Mouse (Mus musculus) embryonic fibroblast, embryonic 13.5 days (primary cell): Measurements from ENCODE around the gene Cyb561. TPM values are rescaled to one million over a fixed set of nuclear protein-coding genes. Genes with fewer than 3 reads are reported as not detected.

Experiments used
- H3K27ac ChIP-seq: 2 replicates; pipeline ENCODE4 v1.5.1; 2012; ENCODE audit warnings: low read length, control low read depth, inconsistent platforms; ENCODE audit not compliant: insufficient read depth
- H3K4me1 ChIP-seq: 2 replicates; pipeline ENCODE4 v1.6.1; 2011; ENCODE audit warnings: low read length; ENCODE audit not compliant: control insufficient read depth, insufficient read depth
- H3K4me3 ChIP-seq: 2 replicates; pipeline ENCODE4 v1.5.1; 2011; ENCODE audit warnings: mild to moderate bottlenecking, control low read depth, low read length; ENCODE audit not compliant: insufficient read depth
- CTCF ChIP-seq: IDR thresholded peaks from 2 replicates; pipeline ENCODE4 v1.5.1; 2011; ENCODE audit warnings: mild to moderate bottlenecking, control low read depth, low read length, moderate library complexity, borderline replicate concordance; ENCODE audit not compliant: insufficient read depth
- POLR2A ChIP-seq: IDR thresholded peaks from 2 replicates; pipeline ENCODE4 v1.6.1; 2011; ENCODE audit warnings: low read depth, mild to moderate bottlenecking, control low read depth, low read length, moderate library complexity
- polyA plus RNA-seq: library from polyadenylated mRNA; stranded (reverse); fragments of >200 nt; gene quantifications from 2 replicates; pipeline ENCODE4 v1.2.4, GENCODE M21; 2011; ENCODE audit warnings: low read depth; ENCODE audit not compliant: missing spikeins, insufficient read length

Gene Cyb561
- polyA plus RNA-seq, 1 experiment: 3.4 TPM

GRCm38 (mm10) chr11:105943133-105944102, 9.7 kb downstream of the Cyb561 start:
- TF ChIP-seq CTCF: no peak
- TF ChIP-seq POLR2A: no peak
- peak overlapping the region; percentile 36 for H3K4me3 ChIP-seq
- H3K27ac ChIP-seq: no peak overlapping the region
- no peaks in the 10 kb centered on the region; the same call in 1 of the 2 replicates for H3K4me1 ChIP-seq

DNA sequence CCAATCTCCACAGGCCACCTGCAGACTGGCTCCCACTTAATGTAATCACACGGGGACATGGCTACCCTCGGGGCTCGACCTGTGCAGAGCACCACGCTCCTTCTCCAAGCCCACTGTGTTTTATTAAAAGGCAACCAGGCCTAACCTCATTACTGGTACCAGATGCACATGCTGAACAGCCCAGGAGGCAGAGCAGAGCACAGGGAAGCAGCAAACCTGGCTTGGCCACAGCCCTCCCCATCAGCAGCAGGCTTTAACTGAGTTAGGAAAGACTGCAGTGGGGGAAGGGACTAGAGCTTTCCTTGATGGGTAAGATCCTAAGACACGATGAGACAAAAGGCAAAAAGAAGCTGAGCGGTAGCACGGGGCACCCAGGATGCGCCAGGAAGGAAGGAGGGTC, 11.2 kb downstream of the Cyb561 start:
- TF ChIP-seq CTCF (no peak), POLR2A (no peak)
- H3K27ac ChIP-seq: no peak overlapping the region
- H3K4me1 ChIP-seq: no peaks in the 10 kb centered on the region
- no peak overlapping the region for H3K4me3 ChIP-seq

- no peak overlapping the region for H3K4me3 ChIP-seq
- H3K27ac ChIP-seq: no peak overlapping the region
- no peak for TF ChIP-seq POLR2A
- TF ChIP-seq CTCF: no peak
- H3K4me1 ChIP-seq: 0 out of 2 replicates have a peak, but pooled peaks cover 3% of the 10 kb centered on the region
Observed at GRCm38 (mm10) chr11:105938771-105939170, 14.4 kb downstream of the Cyb561 start.

- Histone ChIP-seq H3K4me3 (no peak overlapping the region), H3K4me1 (0 out of 2 replicates have a peak, but pooled peaks cover 3% of the 10 kb centered on the region), H3K27ac (no peak overlapping the region)
- TF ChIP-seq CTCF: no peak
- no peak for TF ChIP-seq POLR2A
Observed at GRCm38 (mm10) chr11:105936974-105937373, 16.2 kb downstream of the Cyb561 start.

GRCm38 (mm10) chr11:105936200-105936599, 16.9 kb downstream of the Cyb561 start:
- Histone ChIP-seq H3K4me1 (0 out of 2 replicates have a peak, but pooled peaks cover 3% of the 10 kb centered on the region), H3K4me3 (no peak overlapping the region)
- TF ChIP-seq CTCF (no peak), POLR2A (no peak)

DNA sequence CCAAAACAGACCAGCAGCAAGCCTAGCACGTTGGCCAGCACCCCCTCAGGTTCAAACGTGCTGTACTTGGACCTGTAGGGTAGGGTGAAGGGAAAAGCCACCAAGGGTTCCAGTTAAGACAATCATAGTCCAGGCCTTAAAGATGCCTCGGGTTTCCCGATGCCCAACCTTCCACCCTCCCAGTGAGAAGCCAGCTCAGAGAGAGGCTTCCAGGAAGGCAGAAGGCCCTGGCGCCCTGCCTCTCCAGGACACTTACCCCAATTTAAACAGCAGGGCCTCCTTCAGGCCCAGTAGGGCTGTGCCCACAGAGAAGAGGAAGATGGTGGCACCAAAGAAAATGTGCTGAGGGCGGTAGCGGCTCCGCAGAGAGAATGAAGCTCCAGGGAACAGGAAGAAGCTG, 17.6 kb downstream of the Cyb561 start:
- TF ChIP-seq CTCF (no peak), POLR2A (no peak)
- Histone ChIP-seq H3K4me1 (0 out of 2 replicates have a peak, but pooled peaks cover 3% of the 10 kb centered on the region), H3K27ac (no peak overlapping the region), H3K4me3 (no peak overlapping the region)

More at GRCm38 (mm10) chr11:105936200-105936599, 16.9 kb downstream of the Cyb561 start:
- no peak overlapping the region for H3K27ac ChIP-seq

- 0 out of 2 replicates have a peak, but pooled peaks cover 3% of the 10 kb centered on the region for H3K4me1 ChIP-seq
- H3K27ac ChIP-seq: peak overlapping the region; percentile 67
- no peak for TF ChIP-seq CTCF
Observed at GRCm38 (mm10) chr11:105934816-105935215, 18.3 kb downstream of the Cyb561 start.

GRCm38 (mm10) chr11:105934303-105934711, 18.8 kb downstream of the Cyb561 start:
- H3K27ac ChIP-seq: peak overlapping the region; percentile 67
- TF ChIP-seq CTCF (no peak), POLR2A (no peak)
- 0 out of 2 replicates have a peak, but pooled peaks cover 3% of the 10 kb centered on the region for H3K4me1 ChIP-seq
- H3K4me3 ChIP-seq: no peak overlapping the region

More at GRCm38 (mm10) chr11:105934816-105935215, 18.3 kb downstream of the Cyb561 start:
- H3K4me3 ChIP-seq: no peak overlapping the region

DNA sequence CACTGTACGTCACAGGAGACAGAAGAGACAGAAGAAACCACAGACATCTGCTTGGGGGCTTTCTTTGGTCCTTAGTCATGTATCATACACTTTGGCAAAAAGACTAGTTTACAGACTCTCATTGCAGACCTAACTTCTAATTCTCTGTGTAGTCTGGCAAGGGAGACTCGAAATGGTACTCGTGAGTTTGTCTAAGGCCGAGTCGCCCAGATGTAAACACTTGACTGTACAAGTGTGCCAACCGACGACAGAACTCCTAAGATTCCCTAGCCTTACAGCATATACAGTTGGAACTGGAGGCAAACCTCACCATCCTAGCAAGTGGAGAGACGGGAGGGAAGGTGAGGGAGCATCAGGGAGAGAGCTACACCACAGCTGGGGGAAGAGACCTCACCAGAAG, 19.4 kb downstream of the Cyb561 start:
- H3K4me3 ChIP-seq: no peak overlapping the region
- 0 out of 2 replicates have a peak, but pooled peaks cover 3% of the 10 kb centered on the region for H3K4me1 ChIP-seq
- H3K27ac ChIP-seq: peak overlapping the region; percentile 67; the same call in 1 of the 2 replicates
- TF ChIP-seq CTCF (no peak), POLR2A (no peak)

GRCm38 (mm10) chr11:105931380-105931779, 21.8 kb downstream of the Cyb561 start:
- Histone ChIP-seq H3K4me3 (no peak overlapping the region), H3K4me1 (0 out of 2 replicates have a peak, but pooled peaks cover 3% of the 10 kb centered on the region), H3K27ac (no peak overlapping the region)
- no peak for TF ChIP-seq POLR2A
- no peak for TF ChIP-seq CTCF
